Mouse (Mus musculus): ENCODE measurements around the gene Olfr143. TPM values are rescaled to one million over a fixed set of nuclear protein-coding genes. Genes with fewer than 3 reads are reported as not detected.

Gene Olfr143
- polyA plus RNA-seq (2015; fragmentation: Nextera tagmentation; extraction: Ambion mirVana) = not detected in 2 replicates

- Histone ChIP-seq H3K27me3 (replicated peaks) (no peaks in the 10 kb centered on the region), H3K9ac (no peak within 1 kb of the TSS), H3K4me1 (no peaks in the 10 kb centered on the region), H3K9me3 (no peaks in the 10 kb centered on the region), H3K4me3 (no peak within 1 kb of the TSS), H3K36me3 (replicated peaks) (no peaks in the 10 kb centered on the region), H3K27ac (no peak within 1 kb of the TSS), H3K4me2 (no peak within 1 kb of the TSS)
- no peak for ATAC-seq (replicated peaks)
These were observed at the start of gene Olfr143 for GRCm38 (mm10) chr9:38252474-38252873. TSS of gene Olfr143 (plus strand) at chr9:38252774.

- 79% methylated on average over 3 of the region's 3 CpGs for WGBS
- ATAC-seq (replicated peaks) = no peak
- no peak within 1 kb of the TSS for H3K4me2 ChIP-seq
- no peaks in the 10 kb centered on the region for H3K9me3 ChIP-seq
- H3K9ac ChIP-seq = no peak within 1 kb of the TSS
- no peaks in the 10 kb centered on the region for H3K4me1 ChIP-seq
- H3K27ac ChIP-seq = no peak within 1 kb of the TSS
- no peaks in the 10 kb centered on the region for H3K27me3 ChIP-seq (replicated peaks)
- no peaks in the 10 kb centered on the region for H3K36me3 ChIP-seq (replicated peaks)
- H3K4me3 ChIP-seq = no peak within 1 kb of the TSS
These were observed 44.5 kb upstream of the Olfr143 start, which contains the start of gene Olfr893 for GRCm38 (mm10) chr9:38208065-38208464. TSS of gene Olfr893 (plus strand) at chr9:38208365.

DNA sequence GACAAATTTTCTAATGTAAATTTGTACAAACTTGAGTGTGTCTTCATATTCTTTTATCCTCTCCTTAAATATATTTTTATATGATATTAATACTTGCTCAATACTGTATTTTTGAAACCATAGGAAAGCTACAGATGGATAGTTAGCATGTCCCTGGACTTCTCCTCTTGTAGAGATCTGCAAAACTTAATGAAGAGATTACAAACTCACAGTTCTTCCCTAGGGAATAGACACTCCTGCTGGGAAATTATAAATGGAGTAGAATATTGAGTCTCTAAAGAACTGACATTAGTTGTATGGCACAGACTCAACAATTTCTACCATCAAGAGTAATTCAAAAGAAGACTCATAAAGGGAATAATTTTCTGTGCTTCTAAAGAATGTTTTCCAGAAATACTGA lies 34.8 kb upstream of the Olfr143 start, which contains the start of gene Olfr894:
Gene Olfr894 (plus strand): TSS at position 301 of the 400 bp plus-strand sequence.
- H3K4me1 ChIP-seq = no peaks in the 10 kb centered on the region
- H3K4me2 ChIP-seq = no peak within 1 kb of the TSS
- H3K27ac ChIP-seq = no peak within 1 kb of the TSS
- no peaks in the 10 kb centered on the region for H3K36me3 ChIP-seq (replicated peaks)
- no peak for ATAC-seq (replicated peaks)
- no peaks in the 10 kb centered on the region for H3K27me3 ChIP-seq (replicated peaks)
- H3K9me3 ChIP-seq = no peaks in the 10 kb centered on the region
- no peak within 1 kb of the TSS for H3K4me3 ChIP-seq
- no peak within 1 kb of the TSS for H3K9ac ChIP-seq

DNA sequence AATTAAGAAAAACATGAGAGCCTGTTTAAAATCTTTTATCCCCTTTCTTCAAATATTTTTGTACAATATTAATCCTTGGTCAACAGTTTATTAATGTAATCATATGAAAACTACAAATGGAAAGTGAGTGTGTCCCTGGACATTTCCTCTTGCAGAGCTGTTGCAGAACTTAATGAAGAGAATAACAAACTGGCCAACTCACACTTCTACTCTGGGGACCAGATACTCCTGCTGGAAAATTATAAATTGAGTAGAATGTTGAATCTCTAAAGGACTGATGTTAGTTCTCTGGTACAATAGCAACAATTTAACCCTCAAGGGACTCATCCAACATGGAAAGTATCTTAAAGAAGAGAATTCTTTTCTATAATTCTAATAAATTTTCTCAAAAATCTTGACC lies 15.0 kb downstream of the Olfr143 start, which contains the start of gene Olfr895:
Gene Olfr895 (plus strand): TSS at position 301 of the 400 bp plus-strand sequence.
- no peaks in the 10 kb centered on the region for H3K36me3 ChIP-seq (replicated peaks)
- no peak for ATAC-seq (replicated peaks)
- H3K4me3 ChIP-seq = no peak within 1 kb of the TSS
- no peak within 1 kb of the TSS for H3K4me2 ChIP-seq
- no peak within 1 kb of the TSS for H3K27ac ChIP-seq
- H3K27me3 ChIP-seq (replicated peaks) = no peaks in the 10 kb centered on the region
- no peaks in the 10 kb centered on the region for H3K4me1 ChIP-seq
- no peaks in the 10 kb centered on the region for H3K9me3 ChIP-seq
- no peak within 1 kb of the TSS for H3K9ac ChIP-seq

GRCm38 (mm10) chr9:38290807-38291206 lies 38.2 kb downstream of the Olfr143 start, which contains the start of gene Olfr896-ps1:
TSS of gene Olfr896-ps1 (plus strand) at chr9:38291107.
- ATAC-seq (replicated peaks) = no peak
- no peak within 1 kb of the TSS for H3K27ac ChIP-seq

More at GRCm38 (mm10) chr9:38290807-38291206, 38.2 kb downstream of the Olfr143 start, which contains the start of gene Olfr896-ps1:
- Histone ChIP-seq H3K36me3 (replicated peaks) (no peaks in the 10 kb centered on the region), H3K27me3 (replicated peaks) (no peaks in the 10 kb centered on the region), H3K4me1 (no peaks in the 10 kb centered on the region), H3K4me2 (no peak within 1 kb of the TSS), H3K9me3 (no peaks in the 10 kb centered on the region), H3K4me3 (no peak within 1 kb of the TSS), H3K9ac (no peak within 1 kb of the TSS)
- WGBS = 89% methylated on average over 1 of the region's 1 CpGs

Other genes starting within 250 kb of the Olfr143 start
- not detected in 2 replicates for gene Olfr883, start 227.0 kb upstream of the Olfr143 start, polyA plus RNA-seq (2015; fragmentation: Nextera tagmentation; extraction: Ambion mirVana)
- not detected in 2 replicates for gene Olfr884, start 206.2 kb upstream of the Olfr143 start, polyA plus RNA-seq (2015; fragmentation: Nextera tagmentation; extraction: Ambion mirVana)
- not detected in 2 replicates for gene Olfr885, start 191.5 kb upstream of the Olfr143 start, polyA plus RNA-seq (2015; fragmentation: Nextera tagmentation; extraction: Ambion mirVana)
- gene Olfr887, start 168.7 kb upstream of the Olfr143 start, polyA plus RNA-seq (2015; fragmentation: Nextera tagmentation; extraction: Ambion mirVana) = not detected in 2 replicates
- gene Olfr888, start 144.6 kb upstream of the Olfr143 start, polyA plus RNA-seq (2015; fragmentation: Nextera tagmentation; extraction: Ambion mirVana) = not detected in 2 replicates
- gene Olfr889, start 137.6 kb upstream of the Olfr143 start, polyA plus RNA-seq (2015; fragmentation: Nextera tagmentation; extraction: Ambion mirVana) = 0.05 and 0.08 TPM in 2 replicates
- gene Olfr890, start 110.3 kb upstream of the Olfr143 start, polyA plus RNA-seq (2015; fragmentation: Nextera tagmentation; extraction: Ambion mirVana) = not detected in 2 replicates
- not detected in 2 replicates for gene Olfr891, start 72.0 kb upstream of the Olfr143 start, polyA plus RNA-seq (2015; fragmentation: Nextera tagmentation; extraction: Ambion mirVana)
- gene Olfr893, start 44.4 kb upstream of the Olfr143 start, polyA plus RNA-seq (2015; fragmentation: Nextera tagmentation; extraction: Ambion mirVana) = not detected in 2 replicates
- not detected in 2 replicates for gene Olfr894, start 34.7 kb upstream of the Olfr143 start, polyA plus RNA-seq (2015; fragmentation: Nextera tagmentation; extraction: Ambion mirVana)
- gene Olfr895, start 15.1 kb downstream of the Olfr143 start, polyA plus RNA-seq (2015; fragmentation: Nextera tagmentation; extraction: Ambion mirVana) = not detected in 2 replicates
- gene Olfr896-ps1, start 38.3 kb downstream of the Olfr143 start, polyA plus RNA-seq (2015; fragmentation: Nextera tagmentation; extraction: Ambion mirVana) = not detected in 2 replicates
- not detected in 2 replicates for gene Olfr25, start 76.3 kb downstream of the Olfr143 start, polyA plus RNA-seq (2015; fragmentation: Nextera tagmentation; extraction: Ambion mirVana)
- not detected in 2 replicates for gene Olfr898, start 95.6 kb downstream of the Olfr143 start, polyA plus RNA-seq (2015; fragmentation: Nextera tagmentation; extraction: Ambion mirVana)
- gene Olfr250, start 114.1 kb downstream of the Olfr143 start, polyA plus RNA-seq (2015; fragmentation: Nextera tagmentation; extraction: Ambion mirVana) = not detected in 2 replicates
- gene Olfr251, start 124.3 kb downstream of the Olfr143 start, polyA plus RNA-seq (2015; fragmentation: Nextera tagmentation; extraction: Ambion mirVana) = not detected in 2 replicates
- gene Olfr147, start 148.9 kb downstream of the Olfr143 start, polyA plus RNA-seq (2015; fragmentation: Nextera tagmentation; extraction: Ambion mirVana) = not detected in 2 replicates
- not detected in 2 replicates for gene Olfr901, start 176.7 kb downstream of the Olfr143 start, polyA plus RNA-seq (2015; fragmentation: Nextera tagmentation; extraction: Ambion mirVana)
- not detected in 2 replicates for gene Olfr902, start 194.9 kb downstream of the Olfr143 start, polyA plus RNA-seq (2015; fragmentation: Nextera tagmentation; extraction: Ambion mirVana)
- not detected in 2 replicates for gene Olfr904, start 210.4 kb downstream of the Olfr143 start, polyA plus RNA-seq (2015; fragmentation: Nextera tagmentation; extraction: Ambion mirVana)
- not detected in 2 replicates for gene Olfr905, start 218.3 kb downstream of the Olfr143 start, polyA plus RNA-seq (2015; fragmentation: Nextera tagmentation; extraction: Ambion mirVana)
- not detected in 2 replicates for gene Olfr906, start 234.3 kb downstream of the Olfr143 start, polyA plus RNA-seq (2015; fragmentation: Nextera tagmentation; extraction: Ambion mirVana)
- gene Olfr907, start 243.0 kb downstream of the Olfr143 start, polyA plus RNA-seq (2015; fragmentation: Nextera tagmentation; extraction: Ambion mirVana) = not detected in 2 replicates

Measured in midbrain, embryonic 15.5 days (tissue).